Comparison of ENCODE assay signal across 17 mouse cellular contexts in genomic region chr11:68058466-68059201, GRCm38 (mm10).
DNase-seq lines count a peak whose midpoint lies in the region; ATAC-seq and TF ChIP-seq lines count a peak whose summit lies in the region.
"Had no signal": no experiment of that assay in that cellular context is flagged by ENCODE, and none has a peak within 500 bp of the region (broad histone marks: within the 10 kb centered on the region; RNA-seq: fewer than 3 reads in every experiment).

No protein-coding gene starts in this region.

- no peak overlapping the region for H3K27ac ChIP-seq in kidney, postnatal 0 days
- H3K27ac ChIP-seq: forebrain, embryonic 12.5 days; heart, embryonic 13.5 days; layer of hippocampus, adult 2 months; liver, embryonic 12.5 days; lung, embryonic 15.5 days; neural tube, embryonic 12.5 days; stomach, embryonic 15.5 days had no signal

- H3K4me3 ChIP-seq in kidney, postnatal 0 days (replicated peaks; ENCODE audit: low read depth, low read length), result no peak overlapping the region
- H3K4me3 ChIP-seq: forebrain, embryonic 12.5 days; heart, embryonic 13.5 days; layer of hippocampus, adult 2 months; liver, embryonic 12.5 days; lung, embryonic 15.5 days; neural tube, embryonic 12.5 days; stomach, embryonic 15.5 days had no signal

- intact Hi-C loops in heart, postnatal 25 days (cut with DNase I), result no loop called here

- no peak overlapping the region for H3K4me2 ChIP-seq in kidney, postnatal 0 days (ENCODE audit: low read length)
- H3K4me2 ChIP-seq: forebrain, embryonic 12.5 days; heart, embryonic 13.5 days; liver, embryonic 12.5 days; lung, embryonic 15.5 days; neural tube, embryonic 12.5 days; stomach, embryonic 15.5 days had no signal

- no peaks in the 10 kb centered on the region for H3K36me3 ChIP-seq in kidney, postnatal 0 days (ENCODE audit: insufficient read depth, low read length)
- H3K36me3 ChIP-seq: forebrain, embryonic 12.5 days; heart, embryonic 13.5 days; liver, embryonic 12.5 days; lung, embryonic 15.5 days; neural tube, embryonic 12.5 days; stomach, embryonic 15.5 days had no signal

- WGBS in kidney, postnatal 0 days, result 64% methylated on average over 5 of the region's 5 CpGs

- DNase-seq in gastrocnemius, adult 18-20 months (ENCODE audit: low spot score), result peak; percentile 28
- DNase-seq in gastrocnemius, postnatal 4 days (ENCODE audit: low spot score in 2 of 2), result no peak
- peak; percentile 36 for DNase-seq in kidney, postnatal 0 days (ENCODE audit: low spot score)
- DNase-seq in kidney, adult 9 months, result no peak
- peak; percentile 77 for DNase-seq in adipocyte (ENCODE audit: low spot score)
- peak; percentile 14 for DNase-seq in heart, postnatal 25 days (ENCODE audit: low spot score)
- no peak for DNase-seq in embryo, embryonic 10 days (ENCODE audit: low spot score)
- DNase-seq: cerebellum, adult 9-10 months; kidney, adult 8-10 months; thymus, postnatal 25 days had no signal

- ATAC-seq in kidney, postnatal 0 days (replicated peaks; ENCODE audit: low FRiP score, low read depth), result no peak
- ATAC-seq: liver, embryonic 12.5 days had no signal

- TF ChIP-seq CTCF in kidney, postnatal 0 days (IDR thresholded peaks at IDR 0.05; ENCODE audit: low read depth), result no peak

- no peak overlapping the region for H3K9ac ChIP-seq in kidney, postnatal 0 days (ENCODE audit: low read depth, low read length)
- H3K9ac ChIP-seq: forebrain, embryonic 12.5 days; heart, embryonic 13.5 days; liver, embryonic 12.5 days; lung, embryonic 15.5 days; neural tube, embryonic 12.5 days; stomach, embryonic 15.5 days had no signal

- H3K27me3 ChIP-seq in kidney, postnatal 0 days (ENCODE audit: insufficient read depth, low read length), result no peaks in the 10 kb centered on the region
- H3K27me3 ChIP-seq: forebrain, embryonic 12.5 days; heart, embryonic 13.5 days; liver, embryonic 12.5 days; lung, embryonic 15.5 days; neural tube, embryonic 12.5 days; stomach, embryonic 15.5 days had no signal

- H3K4me1 ChIP-seq in kidney, postnatal 0 days (replicated peaks; ENCODE audit: insufficient read depth, low read length), result no peaks in the 10 kb centered on the region; the same call in 1 of the 2 replicates
- H3K4me1 ChIP-seq: forebrain, embryonic 12.5 days; lung, embryonic 15.5 days; neural tube, embryonic 12.5 days; stomach, embryonic 15.5 days had no signal

- no peaks in the 10 kb centered on the region for H3K9me3 ChIP-seq in kidney, postnatal 0 days (replicated peaks; ENCODE audit: low read length)
- H3K9me3 ChIP-seq: forebrain, embryonic 12.5 days; heart, embryonic 13.5 days; liver, embryonic 12.5 days; lung, embryonic 15.5 days; neural tube, embryonic 12.5 days; stomach, embryonic 15.5 days had no signal

Comparison
In these comparisons a context has a peak if more than half of its experiments do, and no peak if none do; other contexts are left out.
1. DNase-seq: peak in gastrocnemius, adult 18-20 months (single experiment), kidney, postnatal 0 days (single experiment), adipocyte (single experiment) and heart, postnatal 25 days (single experiment); none in gastrocnemius, postnatal 4 days (0 of 2), kidney, adult 9 months (single experiment) and embryo, embryonic 10 days (single experiment).